Mouse (Mus musculus): ENCODE measurements around the gene Efcab7.

Efcab7 gene

GRCm38 (mm10) chr4:99829094-99830073 lies at the start of gene Efcab7:
Gene Efcab7, plus strand, starts transcription at chr4:99829198.
- in situ Hi-C loops (cut with MboI, MseI), result loop anchor here (10.0 to 25.0 kb wide), 3 partner anchors 108 to 1245 kb away; partner anchors contain the start of genes Itgb3bp (in 1 of the 2), Pgm1 (in 1 of the 2) and Usp1 (in 1 of the 2)

- in situ Hi-C loops (cut with MboI, MseI), result loop anchor here in 1 of 2 experiments (25.0 kb wide), 1 partner anchor 620 kb away; no protein-coding TSS in a partner anchor
Observed at GRCm38 (mm10) chr4:99792365-99792764, 36.6 kb upstream of the Efcab7 start.

- in situ Hi-C loops (cut with MboI, MseI), result no loop called here
Observed at GRCm38 (mm10) chr4:99816697-99817460, 12.1 kb upstream of the Efcab7 start.

- in situ Hi-C loops (cut with MboI, MseI), result loop anchor here (10.0 to 25.0 kb wide), 2 partner anchors 109 to 904 kb away; partner anchors contain the start of genes Itgb3bp (in 1 of the 2), Pgm1 (in 1 of the 2) and Usp1 (in 1 of the 2)
Observed at GRCm38 (mm10) chr4:99828337-99828736, 661 bp upstream of the Efcab7 start.

- in situ Hi-C loops (cut with MboI, MseI), result loop anchor here (10.0 to 25.0 kb wide), 2 partner anchors 109 to 904 kb away; partner anchors contain the start of genes Itgb3bp (in 1 of the 2), Pgm1 (in 1 of the 2) and Usp1 (in 1 of the 2)
Observed at GRCm38 (mm10) chr4:99828739-99829093, 282 bp upstream of the Efcab7 start.

- in situ Hi-C loops (cut with MboI, MseI), result loop anchor here (5.0 to 25.0 kb wide), 4 partner anchors 220 to 1245 kb away; partner anchors contain the start of gene Foxd3 (in 1 of the 2)
Observed at GRCm38 (mm10) chr4:99881882-99882281, 52.9 kb downstream of the Efcab7 start.

GRCm38 (mm10) chr4:99882405-99882804 lies 53.4 kb downstream of the Efcab7 start:
- in situ Hi-C loops (cut with MboI, MseI), result loop anchor here (5.0 to 25.0 kb wide), 4 partner anchors 220 to 1245 kb away; partner anchors contain the start of gene Foxd3 (in 1 of the 2)

- in situ Hi-C loops (cut with MboI, MseI), result loop anchor here in 1 of 2 experiments (10.0 kb wide), 1 partner anchor 259 kb away; the partner anchor contains the start of gene Foxd3
Observed at GRCm38 (mm10) chr4:99913894-99914451, 85.0 kb downstream of the Efcab7 start.

- in situ Hi-C loops (cut with MboI, MseI), result loop anchor here (5.0 to 25.0 kb wide), 5 partner anchors 89 to 1539 kb away; partner anchors contain the start of genes Alg6 (in 1 of the 2), Efcab7 (in 1 of the 2), Patj (in 1 of the 2) and Tm2d1 (in 1 of the 2)
Observed at GRCm38 (mm10) chr4:99926380-99926779, 97.4 kb downstream of the Efcab7 start.

- in situ Hi-C loops (cut with MboI, MseI), result loop anchor here (5.0 to 25.0 kb wide), 5 partner anchors 91 to 1541 kb away; partner anchors contain the start of genes Alg6 (in 1 of the 2), Efcab7 (in 1 of the 2), Patj (in 1 of the 2) and Tm2d1 (in 1 of the 2)
Observed at GRCm38 (mm10) chr4:99928521-99928920, 99.5 kb downstream of the Efcab7 start.

GRCm38 (mm10) chr4:99929149-99929612 lies 100.2 kb downstream of the Efcab7 start, which contains the start of gene Pgm1:
Gene Pgm1, plus strand, starts transcription at chr4:99929414.
- in situ Hi-C loops (cut with MboI, MseI), result loop anchor here (5.0 to 25.0 kb wide), 5 partner anchors 92 to 1542 kb away; partner anchors contain the start of genes Alg6 (in 1 of the 2), Efcab7 (in 1 of the 2), Patj (in 1 of the 2) and Tm2d1 (in 1 of the 2)

- in situ Hi-C loops (cut with MboI, MseI), result loop anchor here (5.0 to 25.0 kb wide), 6 partner anchors 93 to 1543 kb away; partner anchors contain the start of genes Alg6 (in 1 of the 2), Efcab7 (in 1 of the 2), Patj (in 1 of the 2) and Tm2d1 (in 1 of the 2)
Observed at GRCm38 (mm10) chr4:99929613-99930517, 100.9 kb downstream of the Efcab7 start, which contains the start of gene Itgb3bp. Gene Itgb3bp, minus strand, starts transcription at chr4:99929813.

GRCm38 (mm10) chr4:99930518-99931239 lies 101.7 kb downstream of the Efcab7 start:
- in situ Hi-C loops (cut with MboI, MseI), result loop anchor here (5.0 to 25.0 kb wide), 5 partner anchors 93 to 1543 kb away; partner anchors contain the start of genes Alg6 (in 1 of the 2), Efcab7 (in 1 of the 2), Patj (in 1 of the 2) and Tm2d1 (in 1 of the 2)

GRCm38 (mm10) chr4:99931240-99931580 lies 102.2 kb downstream of the Efcab7 start:
- in situ Hi-C loops (cut with MboI, MseI), result loop anchor here (5.0 to 25.0 kb wide), 5 partner anchors 94 to 1544 kb away; partner anchors contain the start of genes Alg6 (in 1 of the 2), Efcab7 (in 1 of the 2), Patj (in 1 of the 2) and Tm2d1 (in 1 of the 2)

- in situ Hi-C loops (cut with MboI, MseI), result loop anchor here (5.0 to 25.0 kb wide), 5 partner anchors 95 to 1545 kb away; partner anchors contain the start of genes Alg6 (in 1 of the 2), Efcab7 (in 1 of the 2), Patj (in 1 of the 2) and Tm2d1 (in 1 of the 2)
Observed at GRCm38 (mm10) chr4:99931807-99932206, 102.8 kb downstream of the Efcab7 start.

- in situ Hi-C loops (cut with MboI, MseI), result loop anchor here (5.0 to 25.0 kb wide), 5 partner anchors 98 to 1548 kb away; partner anchors contain the start of genes Alg6 (in 1 of the 2), Efcab7 (in 1 of the 2), Patj (in 1 of the 2) and Tm2d1 (in 1 of the 2)
Observed at GRCm38 (mm10) chr4:99934859-99935258, 105.9 kb downstream of the Efcab7 start.

- in situ Hi-C loops (cut with MboI, MseI), result loop anchor here (25.0 kb wide), 4 partner anchors 99 to 1549 kb away; partner anchors contain the start of genes Alg6 (in 1 of the 2), Efcab7 (in 1 of the 2), Patj (in 1 of the 2) and Tm2d1 (in 1 of the 2)
Observed at GRCm38 (mm10) chr4:99936278-99936677, 107.3 kb downstream of the Efcab7 start.
